Mouse (Mus musculus) limb, embryonic 15.5 days (tissue): ENCODE data around the gene Gm20388. TPM values are rescaled to one million over a fixed set of nuclear protein-coding genes. Genes with fewer than 3 reads are reported as not detected.

Source experiments
- ATAC-seq: fragments of 200-750 bp; cut with Nextera tagmentation; 2 replicates; pipeline ENCODE4 v1.8.0; 2017; ENCODE audit warnings: low read depth, moderate TSS enrichment; ENCODE audit not compliant: insufficient number of reproducible peaks, low FRiP score, low TSS enrichment
- H3K27ac ChIP-seq: fragments of 300-500 bp; sonication (generic); 2 replicates; pipeline ENCODE4 v1.5.1; 2015; ENCODE audit warnings: moderate library complexity, mild to moderate bottlenecking, inconsistent platforms
- H3K27me3 ChIP-seq: fragments of 300-500 bp; sonication (generic); 2 replicates; pipeline ENCODE4 v1.6.1; 2015; ENCODE audit warnings: inconsistent platforms
- H3K36me3 ChIP-seq: fragments of 300-500 bp; sonication (generic); 2 replicates; pipeline ENCODE4 v1.6.1; 2015; ENCODE audit warnings: inconsistent platforms
- H3K4me1 ChIP-seq: fragments of 300-500 bp; sonication (generic); 2 replicates; pipeline ENCODE4 v1.6.1; 2015; ENCODE audit warnings: inconsistent platforms
- H3K4me2 ChIP-seq: fragments of 300-500 bp; sonication (generic); 2 replicates; pipeline ENCODE4 v1.6.1; 2015; ENCODE audit warnings: mild to moderate bottlenecking, inconsistent platforms
- H3K4me3 ChIP-seq: fragments of 300-500 bp; sonication (generic); 2 replicates; pipeline ENCODE4 v1.5.1; 2015; ENCODE audit warnings: mild to moderate bottlenecking, inconsistent platforms
- H3K9ac ChIP-seq: fragments of 300-500 bp; sonication (generic); 2 replicates; pipeline ENCODE4 v1.6.1; 2015; ENCODE audit warnings: inconsistent platforms
- H3K9me3 ChIP-seq: fragments of 300-500 bp; sonication (generic); 2 replicates; pipeline ENCODE4 v1.6.1; 2016; ENCODE audit warnings: inconsistent platforms
- WGBS: fragments of 180-500 bp; shearing (Covaris S2); methylation state at CpG from one replicate; pipeline ENCODE4 v1.1.7; 2015; 5-methylcytosine and 5-hydroxymethylcytosine counted together
- polyA plus RNA-seq: library from polyadenylated mRNA; unstranded; fragments of >200 nt; fragmentation: Nextera tagmentation; extraction: Ambion mirVana; gene quantifications from 2 replicates; pipeline ENCODE4 v1.2.1, GENCODE M21; 2015

The Gm20388 gene
- polyA plus RNA-seq, 1 experiment from 2014 or later: 4.9 TPM

DNA sequence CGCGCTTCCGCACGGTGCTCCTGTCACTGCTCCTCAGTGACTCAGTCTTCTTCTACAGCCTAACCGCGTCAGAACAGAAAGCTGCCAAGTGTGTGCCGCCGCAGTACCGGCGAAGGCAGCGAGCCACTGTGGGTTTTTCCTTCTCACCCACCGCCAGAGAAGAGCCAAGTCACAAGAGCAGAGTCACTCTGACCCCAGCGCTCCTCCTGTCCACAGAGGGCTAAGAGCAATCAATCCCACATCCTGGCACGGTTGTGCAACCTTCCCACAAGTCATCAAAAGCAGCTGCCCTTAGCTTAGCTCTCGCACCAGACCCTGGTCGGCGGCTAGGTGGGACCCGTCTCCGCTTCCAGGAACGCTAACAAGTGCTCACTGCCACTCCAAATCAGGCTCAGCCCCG, 1659.7 kb downstream of the Gm20388 start:
- Histone ChIP-seq H3K9me3 (no peaks in the 10 kb centered on the region), H3K4me1 (peaks cover 17% of the 10 kb centered on the region), H3K36me3 (0 out of 2 replicates have a peak, but pooled peaks cover 6% of the 10 kb centered on the region), H3K27me3 (no peaks in the 10 kb centered on the region), H3K4me3 (no peak overlapping the region), H3K4me2 (no peak overlapping the region), H3K9ac (no peak overlapping the region), H3K27ac (no peak overlapping the region)
- ATAC-seq: no peak
- WGBS: 84% methylated on average over 21 of the region's 21 CpGs

DNA sequence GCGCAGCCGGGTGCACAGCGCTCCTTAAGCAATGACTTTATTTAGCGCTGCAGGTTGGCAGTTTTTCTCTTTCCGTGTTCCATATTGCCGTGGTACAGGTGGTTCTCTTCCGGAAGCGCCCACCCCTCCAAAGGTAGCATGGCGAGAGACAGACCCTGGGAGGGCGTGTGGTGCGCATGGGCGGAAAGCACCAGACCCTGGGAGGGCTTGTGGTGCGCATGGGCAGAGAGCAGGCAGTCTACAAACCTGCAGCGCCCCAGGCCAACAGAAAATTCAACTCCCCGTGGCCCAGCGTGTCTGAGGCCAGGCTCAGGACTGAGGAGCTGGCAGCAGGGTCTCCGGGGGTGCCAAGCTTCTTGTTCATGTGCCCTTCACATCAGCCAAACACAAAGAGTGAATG, 1660.2 kb downstream of the Gm20388 start:
- Histone ChIP-seq H3K4me3 (no peak overlapping the region), H3K4me1 (peaks cover 22% of the 10 kb centered on the region), H3K9ac (no peak overlapping the region), H3K9me3 (no peaks in the 10 kb centered on the region), H3K27me3 (no peaks in the 10 kb centered on the region), H3K4me2 (no peak overlapping the region), H3K27ac (no peak overlapping the region), H3K36me3 (0 out of 2 replicates have a peak, but pooled peaks cover 6% of the 10 kb centered on the region)
- no peak for ATAC-seq
- 86% methylated on average over 17 of the region's 17 CpGs for WGBS

DNA sequence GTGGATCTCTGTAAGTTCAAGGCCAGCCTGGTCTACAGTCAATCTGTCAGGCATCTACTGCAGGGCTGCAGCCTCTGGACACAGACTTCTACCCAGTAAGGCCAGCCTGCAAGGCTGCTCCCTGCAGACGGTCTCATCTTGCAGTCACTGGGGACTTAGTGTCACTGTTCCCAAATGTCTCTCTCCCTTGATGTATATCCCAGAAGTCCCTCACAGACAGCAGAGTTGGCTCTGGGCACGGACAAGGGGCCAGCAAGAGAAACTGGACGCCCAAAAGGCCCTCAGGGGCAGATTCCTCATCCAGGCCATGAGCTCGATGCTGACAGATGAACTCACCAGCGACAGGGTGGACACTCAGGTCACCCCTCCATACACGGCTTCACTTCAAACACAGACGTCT, 1661.5 kb downstream of the Gm20388 start:
- ATAC-seq: no peak
- no peak overlapping the region for H3K4me3 ChIP-seq
- no peak overlapping the region for H3K4me2 ChIP-seq
- no peaks in the 10 kb centered on the region for H3K27me3 ChIP-seq
- H3K36me3 ChIP-seq: 0 out of 2 replicates have a peak, but pooled peaks cover 6% of the 10 kb centered on the region
- WGBS: 76% methylated on average over 7 of the region's 7 CpGs
- H3K4me1 ChIP-seq: peaks cover 35% of the 10 kb centered on the region
- H3K27ac ChIP-seq: no peak overlapping the region
- no peak overlapping the region for H3K9ac ChIP-seq
- H3K9me3 ChIP-seq: no peaks in the 10 kb centered on the region

DNA sequence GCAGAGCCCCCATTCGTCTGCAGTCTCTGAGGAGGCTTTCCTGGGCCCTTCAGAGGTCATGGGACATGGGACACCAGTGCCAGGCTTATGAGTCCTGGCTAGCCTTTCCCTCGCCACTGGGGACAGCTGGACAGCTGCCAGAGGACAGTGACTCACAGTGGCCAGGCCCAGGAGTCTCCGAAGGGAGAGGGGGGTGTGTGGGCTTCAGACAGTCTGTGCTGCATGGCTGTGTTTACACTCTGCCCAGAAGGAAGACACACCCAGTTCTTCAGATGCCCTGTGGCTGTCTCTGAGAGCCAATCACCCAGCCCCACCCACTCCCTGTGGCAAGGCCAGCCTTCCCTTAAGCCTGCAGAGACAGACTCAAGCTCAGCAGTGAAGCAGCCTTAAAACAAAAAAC, 1662.6 kb downstream of the Gm20388 start:
- Histone ChIP-seq H3K4me1 (peaks cover 42% of the 10 kb centered on the region), H3K9ac (no peak overlapping the region), H3K36me3 (0 out of 2 replicates have a peak, but pooled peaks cover 6% of the 10 kb centered on the region), H3K27ac (no peak overlapping the region), H3K4me3 (no peak overlapping the region), H3K4me2 (no peak overlapping the region), H3K9me3 (no peaks in the 10 kb centered on the region), H3K27me3 (no peaks in the 10 kb centered on the region)
- ATAC-seq: no peak
- WGBS: 42% methylated on average over 3 of the region's 3 CpGs

GRCm38 (mm10) chr8:121575661-121576060, 1665.0 kb downstream of the Gm20388 start:
- Histone ChIP-seq H3K9me3 (no peaks in the 10 kb centered on the region), H3K27me3 (no peaks in the 10 kb centered on the region), H3K4me2 (no peak overlapping the region), H3K27ac (no peak overlapping the region), H3K36me3 (0 out of 2 replicates have a peak, but pooled peaks cover 2% of the 10 kb centered on the region), H3K9ac (no peak overlapping the region), H3K4me1 (peaks cover 47% of the 10 kb centered on the region), H3K4me3 (no peak overlapping the region)
- 45% methylated on average over 3 of the region's 3 CpGs for WGBS
- no peak for ATAC-seq

DNA sequence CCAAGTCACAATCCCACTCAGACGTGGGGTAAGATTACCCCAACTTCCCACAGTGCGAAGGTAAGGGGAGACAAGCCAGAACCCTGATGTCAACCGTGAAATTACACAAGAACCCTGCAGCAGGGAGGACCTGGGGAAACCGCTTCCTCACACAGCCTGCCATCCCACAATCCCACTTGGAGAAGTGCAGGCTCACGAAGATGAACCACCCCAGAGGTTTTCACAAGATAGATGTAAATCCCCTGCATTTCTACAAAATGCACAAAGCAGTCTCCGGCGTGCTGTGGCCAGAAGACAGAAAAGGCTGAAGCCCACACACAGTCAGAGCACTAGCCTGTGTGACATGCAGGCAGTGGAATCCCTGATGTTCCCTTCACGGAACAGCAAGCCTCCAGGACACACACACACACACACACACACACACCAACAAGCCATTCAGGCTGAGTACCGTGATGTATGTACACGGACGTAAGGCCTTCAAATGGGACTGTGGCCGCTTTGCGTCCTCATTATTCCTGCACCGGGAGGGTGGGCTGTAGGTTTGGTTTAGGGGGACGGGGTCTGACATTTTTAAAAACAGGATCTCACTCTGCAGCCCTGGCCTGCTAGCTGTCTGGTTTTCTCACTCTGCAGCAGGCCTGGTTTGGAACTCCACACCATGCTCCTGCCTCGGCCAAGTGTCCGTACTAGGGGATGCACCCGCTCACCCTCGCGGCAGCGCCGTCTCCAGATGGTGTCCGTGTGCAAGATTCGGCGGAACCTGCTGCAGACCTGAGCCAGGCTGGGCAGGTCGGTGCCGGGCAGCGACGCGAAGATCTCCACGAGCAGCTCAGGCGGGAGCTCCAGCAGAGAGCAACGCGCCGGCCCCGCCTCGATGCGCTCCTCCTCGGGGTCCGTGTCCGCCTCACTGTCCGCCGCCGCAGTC, 1667.4 kb downstream of the Gm20388 start:
- WGBS: 2% methylated on average over 38 of the region's 44 CpGs
- Histone ChIP-seq H3K36me3 (no peaks in the 10 kb centered on the region), H3K4me3 (peak overlapping the region; percentile 86), H3K27ac (peak overlapping the region; percentile 76), H3K27me3 (no peaks in the 10 kb centered on the region), H3K9me3 (no peaks in the 10 kb centered on the region), H3K4me1 (peaks cover 43% of the 10 kb centered on the region), H3K9ac (peak overlapping the region; percentile 79), H3K4me2 (peak overlapping the region; percentile 66)
- ATAC-seq: peak; percentile 57; the same call in 1 of the 2 replicates

- no peaks in the 10 kb centered on the region for H3K27me3 ChIP-seq
- H3K4me3 ChIP-seq: peak within 1 kb of the TSS; percentile 86
- H3K9ac ChIP-seq: peak within 1 kb of the TSS; percentile 79
- H3K4me1 ChIP-seq: peaks cover 39% of the 10 kb centered on the region
- no peaks in the 10 kb centered on the region for H3K36me3 ChIP-seq
- peak within 1 kb of the TSS; percentile 66 for H3K4me2 ChIP-seq
- peak; percentile 90 for ATAC-seq
- under 1% methylated on average over 60 of the region's 63 CpGs for WGBS
- H3K9me3 ChIP-seq: no peaks in the 10 kb centered on the region
- peak within 1 kb of the TSS; percentile 76 for H3K27ac ChIP-seq
Observed at GRCm38 (mm10) chr8:121578676-121579451, 1668.2 kb downstream of the Gm20388 start, which contains the start of gene Fbxo31. Gene Fbxo31 (minus strand): TSS chr8:121578806.

DNA sequence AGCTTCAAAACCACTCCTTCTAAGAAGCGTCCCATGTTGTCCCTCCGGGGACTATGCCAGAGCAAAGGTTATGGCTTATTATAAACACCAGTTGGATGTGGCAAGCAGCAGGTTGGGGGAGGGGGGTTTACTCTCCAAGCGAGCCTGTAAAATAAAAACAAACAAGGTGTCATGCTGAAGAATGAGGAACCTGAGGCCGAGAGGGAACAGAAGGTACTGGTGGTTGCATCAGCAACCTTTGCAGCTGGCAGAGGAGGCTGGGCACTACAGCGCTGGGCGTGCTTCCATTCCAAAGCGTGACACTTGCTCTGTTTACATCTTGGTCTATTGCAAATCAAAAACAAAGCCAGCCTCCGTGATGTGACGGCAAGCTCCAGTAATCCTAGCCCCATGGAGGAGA, 1669.8 kb downstream of the Gm20388 start:
- Histone ChIP-seq H3K27ac (no peak overlapping the region), H3K9ac (no peak overlapping the region), H3K9me3 (no peaks in the 10 kb centered on the region), H3K4me3 (no peak overlapping the region), H3K4me2 (no peak overlapping the region), H3K4me1 (peaks cover 32% of the 10 kb centered on the region), H3K27me3 (no peaks in the 10 kb centered on the region), H3K36me3 (no peaks in the 10 kb centered on the region)
- no peak for ATAC-seq
- 19% methylated on average over 9 of the region's 9 CpGs for WGBS

- Histone ChIP-seq H3K4me2 (no peak overlapping the region), H3K27me3 (no peaks in the 10 kb centered on the region), H3K4me1 (peaks cover 11% of the 10 kb centered on the region; the same call in 1 of the 2 replicates), H3K9ac (no peak overlapping the region), H3K36me3 (no peaks in the 10 kb centered on the region), H3K4me3 (no peak overlapping the region), H3K27ac (no peak overlapping the region), H3K9me3 (no peaks in the 10 kb centered on the region)
- 40% methylated on average over 8 of the region's 8 CpGs for WGBS
- ATAC-seq: no peak
Observed at GRCm38 (mm10) chr8:121583653-121584052, 1673.0 kb downstream of the Gm20388 start.

DNA sequence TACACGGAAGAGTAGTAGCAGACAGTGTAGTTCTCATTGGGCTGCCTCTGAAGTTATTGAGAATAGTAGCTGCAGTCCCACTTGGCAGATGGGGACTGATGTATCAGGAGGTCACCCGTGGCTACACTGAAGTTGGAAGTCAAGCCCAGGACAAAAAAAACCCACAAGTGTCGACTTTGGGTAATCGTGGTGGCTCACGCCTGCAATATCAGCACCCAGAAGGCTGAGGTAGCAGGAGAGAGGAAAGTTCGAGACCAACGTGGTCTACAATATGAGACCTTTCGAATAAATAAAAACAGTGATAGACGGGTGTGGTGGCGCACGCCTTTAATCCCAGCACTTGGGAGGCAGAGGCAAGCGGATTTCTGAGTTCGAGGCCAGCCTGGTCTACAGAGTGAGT, 1674.1 kb downstream of the Gm20388 start:
- Histone ChIP-seq H3K27ac (no peak overlapping the region), H3K4me1 (peaks cover 7% of the 10 kb centered on the region; the same call in 1 of the 2 replicates), H3K27me3 (no peaks in the 10 kb centered on the region), H3K36me3 (no peaks in the 10 kb centered on the region), H3K9me3 (no peaks in the 10 kb centered on the region), H3K4me3 (peak overlapping the region; percentile 72), H3K9ac (no peak overlapping the region), H3K4me2 (peak overlapping the region; percentile 69)
- WGBS: 46% methylated on average over 13 of the region's 13 CpGs
- ATAC-seq: no peak

GRCm38 (mm10) chr8:121585159-121585825, 1674.7 kb downstream of the Gm20388 start:
- Histone ChIP-seq H3K4me3 (peak overlapping the region; percentile 72), H3K9ac (peak overlapping the region; percentile 51; the same call in 1 of the 2 replicates), H3K36me3 (no peaks in the 10 kb centered on the region), H3K27me3 (no peaks in the 10 kb centered on the region), H3K4me2 (peak overlapping the region; percentile 69), H3K4me1 (peaks cover 10% of the 10 kb centered on the region; the same call in 1 of the 2 replicates), H3K9me3 (no peaks in the 10 kb centered on the region), H3K27ac (peak overlapping the region; percentile 55; the same call in 1 of the 2 replicates)
- 1% methylated on average over 47 of the region's 47 CpGs for WGBS
- peak; percentile 95 for ATAC-seq
